Comparison of ENCODE assay signal across 32 mouse cellular contexts in the genomic region with DNA sequence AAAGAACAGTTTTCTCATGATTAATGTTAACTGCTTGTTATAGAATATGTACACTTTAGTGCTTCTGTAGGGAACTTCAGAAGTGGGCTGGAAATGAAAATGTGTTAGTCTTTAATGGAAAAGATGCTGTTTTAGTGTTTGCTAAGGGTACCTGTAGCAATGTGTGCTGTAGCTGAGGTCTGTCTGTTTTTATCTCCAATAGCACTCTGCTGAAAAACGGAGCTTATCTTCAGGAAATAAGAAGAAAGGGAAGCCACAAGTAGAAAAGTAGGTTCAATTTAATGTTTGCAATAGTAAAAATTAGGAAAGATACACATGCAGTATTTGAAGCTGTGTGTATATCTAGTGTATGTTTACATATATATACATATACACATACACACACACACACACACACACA.
"Had no signal": no experiment of that assay in that cellular context is flagged by ENCODE, and none has a peak within 500 bp of the region (broad histone marks: within the 10 kb centered on the region; RNA-seq: fewer than 3 reads in every experiment).

No protein-coding gene starts in this region.

- H3K4me2 ChIP-seq: limb, embryonic 12.5 days; limb, embryonic 13.5 days; limb, embryonic 15.5 days; liver, embryonic 11.5 days; liver, embryonic 12.5 days; liver, embryonic 13.5 days; liver, embryonic 15.5 days; lung, embryonic 14.5 days; lung, embryonic 15.5 days; midbrain, embryonic 11.5 days; midbrain, embryonic 12.5 days; midbrain, embryonic 13.5 days; midbrain, embryonic 15.5 days; neural tube, embryonic 12.5 days had no signal

- H3K9ac ChIP-seq: limb, embryonic 12.5 days; limb, embryonic 13.5 days; limb, embryonic 15.5 days; liver, embryonic 12.5 days; liver, embryonic 13.5 days; liver, embryonic 14.5 days; liver, embryonic 15.5 days; liver, postnatal 0 days; lung, embryonic 14.5 days; lung, embryonic 15.5 days; midbrain, embryonic 12.5 days; midbrain, embryonic 13.5 days; midbrain, embryonic 15.5 days; neural tube, embryonic 12.5 days had no signal

- DNase-seq: left cerebral cortex, postnatal 4 days; liver; liver, embryonic 13.5 days; liver, postnatal 0 days; lung, adult 18-20 months; lung, adult 2 months; lung, embryonic 14.5 days; lung, postnatal 10 days; lung, postnatal 14 days; lung, postnatal 36 days; lung, postnatal 4 days; midbrain, embryonic 14.5 days had no signal

- ATAC-seq: liver, postnatal 0 days; lung, postnatal 0 days; midbrain, embryonic 13.5 days; midbrain, embryonic 15.5 days; midbrain, embryonic 16.5 days had no signal

- H3K4me1 ChIP-seq: limb, embryonic 10.5 days; limb, embryonic 12.5 days; limb, embryonic 13.5 days; limb, embryonic 15.5 days; lung, embryonic 15.5 days; midbrain, embryonic 10.5 days; midbrain, embryonic 12.5 days; midbrain, embryonic 13.5 days; midbrain, embryonic 15.5 days; neural tube, embryonic 12.5 days had no signal

- H3K27me3 ChIP-seq: limb, embryonic 12.5 days; limb, embryonic 13.5 days; limb, embryonic 15.5 days; liver, embryonic 12.5 days; liver, embryonic 13.5 days; liver, embryonic 15.5 days; lung, embryonic 15.5 days; megakaryocyte, embryonic 14.5 days; midbrain, embryonic 12.5 days; midbrain, embryonic 13.5 days; midbrain, embryonic 15.5 days; neural tube, embryonic 12.5 days had no signal

- H3K27ac ChIP-seq: limb, embryonic 10.5 days; limb, embryonic 12.5 days; limb, embryonic 13.5 days; limb, embryonic 15.5 days; liver, embryonic 12.5 days; liver, embryonic 13.5 days; liver, embryonic 14.5 days; liver, embryonic 15.5 days; lung, embryonic 15.5 days; macrophage; midbrain, embryonic 10.5 days; midbrain, embryonic 12.5 days; midbrain, embryonic 13.5 days; midbrain, embryonic 15.5 days; neural tube, embryonic 12.5 days had no signal

- H3K4me3 ChIP-seq: limb, embryonic 10.5 days; limb, embryonic 12.5 days; limb, embryonic 13.5 days; limb, embryonic 15.5 days; liver, embryonic 12.5 days; liver, embryonic 13.5 days; liver, embryonic 15.5 days; lung, embryonic 15.5 days; megakaryocyte, embryonic 14.5 days; midbrain, embryonic 10.5 days; midbrain, embryonic 12.5 days; midbrain, embryonic 13.5 days; midbrain, embryonic 15.5 days; myocyte; neural tube, embryonic 12.5 days had no signal

- H3K9me3 ChIP-seq: limb, embryonic 10.5 days; limb, embryonic 12.5 days; limb, embryonic 13.5 days; limb, embryonic 15.5 days; liver, embryonic 12.5 days; liver, embryonic 13.5 days; liver, embryonic 15.5 days; lung, embryonic 15.5 days; megakaryocyte, embryonic 14.5 days; midbrain, embryonic 10.5 days; midbrain, embryonic 12.5 days; midbrain, embryonic 13.5 days; midbrain, embryonic 15.5 days; neural tube, embryonic 12.5 days had no signal
